Mouse (Mus musculus) ES-E14 (cell line): ENCODE results near the gene Carmil1. TPM values are rescaled to one million over a fixed set of nuclear protein-coding genes. Genes with fewer than 3 reads are reported as not detected.

Source experiments
- DNase-seq: peaks from one replicate; pipeline ENCODE4 v3.0.0-alpha.2; 2013; ENCODE audit warnings: low read depth, low spot score
- H3K27ac ChIP-seq: 2 replicates; pipeline ENCODE4 v1.5.1; 2012; ENCODE audit warnings: low read depth, mild to moderate bottlenecking, low read length, moderate library complexity, mixed read lengths; ENCODE audit not compliant: poor library complexity, insufficient read depth, severe bottlenecking
- H3K36me3 ChIP-seq: 2 replicates; pipeline ENCODE4 v1.6.1; 2012; ENCODE audit warnings: mild to moderate bottlenecking, low read length, moderate library complexity, mixed read lengths; ENCODE audit not compliant: control insufficient read depth, poor library complexity, insufficient read depth, severe bottlenecking
- H3K4me1 ChIP-seq, 2 experiments: fragments of 150-350 bp in 1 of 2; sonication (generic) in 1 of 2; 2 replicates each; pipeline ENCODE4 v1.6.1; 2012; ENCODE audit warnings: low read length in 2 of 2, mild to moderate bottlenecking in 1 of 2, mixed read lengths in 1 of 2; ENCODE audit not compliant: control insufficient read depth in 2 of 2, insufficient read depth in 2 of 2, poor library complexity in 1 of 2
- H3K4me3 ChIP-seq, 2 experiments: fragments of 150-350 bp in 1 of 2; sonication (generic) in 1 of 2; 2 replicates each; pipeline ENCODE4 v1.5.1; 2012; ENCODE audit warnings: low read length in 2 of 2, low read depth in 1 of 2, mild to moderate bottlenecking in 1 of 2, mixed read lengths in 1 of 2; ENCODE audit not compliant: insufficient read depth in 1 of 2, poor library complexity in 1 of 2, severe bottlenecking in 1 of 2
- H3K9ac ChIP-seq: 2 replicates; pipeline ENCODE4 v1.6.1; 2012; ENCODE audit warnings: low read depth, mild to moderate bottlenecking, low read length, mixed read lengths; ENCODE audit not compliant: poor library complexity, insufficient read depth, severe bottlenecking
- H3K9me3 ChIP-seq: fragments of 150-350 bp; sonication (generic); 2 replicates; pipeline ENCODE4 v1.6.1; 2012; ENCODE audit warnings: low read depth, mild to moderate bottlenecking, low read length; ENCODE audit not compliant: control insufficient read depth, insufficient read depth
- CHD2 ChIP-seq: IDR thresholded peaks from 2 replicates; pipeline ENCODE4 v1.6.1; 2014; ENCODE audit warnings: mild to moderate bottlenecking, low read depth, low read length, inconsistent platforms
- HCFC1 ChIP-seq: IDR thresholded peaks from 2 replicates; pipeline ENCODE4 v1.6.1; 2012; ENCODE audit warnings: low read length, inconsistent platforms, borderline replicate concordance; ENCODE audit not compliant: insufficient read depth
- MAFK ChIP-seq: IDR thresholded peaks from 2 replicates; pipeline ENCODE4 v1.6.1; 2014; ENCODE audit warnings: mild to moderate bottlenecking, low read depth, low read length, inconsistent platforms; ENCODE audit not compliant: insufficient read depth
- ZC3H11A ChIP-seq: IDR thresholded peaks from 2 replicates; pipeline ENCODE4 v1.6.1; 2012; ENCODE audit warnings: low read depth, mild to moderate bottlenecking, inconsistent platforms, low read length, borderline replicate concordance
- ZNF384 ChIP-seq: IDR thresholded peaks from 2 replicates; pipeline ENCODE4 v1.6.1; 2012; ENCODE audit warnings: low read depth, low read length, inconsistent platforms
- in situ Hi-C, 2 experiments: fragments of 600-800 bp; cut with MboI; formaldehyde crosslinking; loops; one replicate each; pipeline ENCODE4 v1.15.1; 2025; ENCODE audit warnings: low sequenced_read_pairs in 2 of 2, inconsistent platforms in 1 of 2; ENCODE audit not compliant: unreplicated experiment in 2 of 2
- total RNA-seq: library from RNA; depleted of rRNA; stranded (reverse); fragments of 300-350 nt; gene quantifications from 2 replicates; pipeline ENCODE4 v1.2.3, GENCODE M21; 2012; rRNA removed

Carmil1 gene
- 14.0 and 17.0 TPM in 2 replicates for total RNA-seq

DNA sequence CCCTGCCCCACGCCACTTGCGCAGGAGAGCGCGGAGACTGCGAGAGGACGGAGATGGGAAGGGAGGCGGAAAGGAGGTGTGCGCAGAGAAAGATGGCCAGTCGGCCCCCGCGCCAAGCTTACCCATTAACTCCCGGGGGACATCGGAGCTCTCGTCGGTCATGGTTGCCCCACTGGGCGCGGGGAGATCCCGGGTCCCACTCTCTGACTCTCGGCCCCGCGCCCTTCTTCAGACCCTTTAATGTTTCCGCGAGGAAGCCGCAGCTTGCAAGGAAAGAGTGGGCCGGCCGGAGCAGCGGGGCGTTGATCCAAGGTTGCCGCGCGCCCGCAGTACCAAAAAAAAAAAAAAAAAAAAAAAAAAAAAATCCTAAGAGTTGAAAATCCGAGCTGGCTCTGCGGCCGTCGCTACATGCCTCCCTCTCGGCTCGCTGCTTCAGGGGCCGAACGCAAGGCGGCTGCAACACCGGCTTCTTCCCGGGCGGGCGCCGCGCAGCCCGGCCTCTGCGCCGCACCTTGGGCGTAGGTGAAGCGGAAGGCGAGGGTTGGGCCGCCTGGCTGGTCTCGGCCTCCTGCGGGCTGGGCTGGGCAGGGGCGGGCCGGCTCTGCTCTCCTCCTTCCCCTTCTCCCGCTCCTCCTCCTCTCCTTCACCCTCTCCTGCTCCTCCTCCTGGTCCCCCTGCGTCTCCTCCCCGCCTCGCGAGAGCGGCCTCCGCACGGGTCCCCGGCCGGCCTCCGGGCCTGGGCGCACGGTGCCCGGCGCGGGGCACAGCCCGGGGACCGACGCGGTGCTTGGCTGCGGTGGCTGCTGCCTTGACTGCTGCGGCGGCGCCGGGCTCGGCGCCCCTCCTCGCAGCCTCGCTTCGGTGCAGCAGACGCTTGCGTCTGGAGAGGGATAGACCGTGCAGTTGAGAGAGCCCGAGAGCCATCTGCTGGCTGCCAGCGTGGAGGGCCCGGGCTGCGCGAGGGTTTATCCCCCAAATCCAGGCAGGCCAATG lies at the start of gene Carmil1:
Carmil1 (minus strand) TSS at position 357 of the 993 bp plus-strand sequence.
- peak within 1 kb of the TSS; percentile 89 for H3K9ac ChIP-seq
- no peaks in the 10 kb centered on the region; the same call in 1 of the 2 replicates for H3K36me3 ChIP-seq
- peak within 1 kb of the TSS; percentile 89 to 93 for H3K4me3 ChIP-seq
- peaks cover 0 to 6% of the 10 kb centered on the region in 2 experiments; a peak in 2 of 4 replicates for H3K4me1 ChIP-seq
- peak; percentile 70 for DNase-seq
- TF ChIP-seq CHD2 (peak; percentile 77; the same call in 1 of the 2 replicates), HCFC1 (no peak), ZNF384 (peak; percentile 97)
- in situ Hi-C loops = no loop called here
- no peak within 1 kb of the TSS for H3K27ac ChIP-seq
- H3K9me3 ChIP-seq = no peaks in the 10 kb centered on the region

DNA sequence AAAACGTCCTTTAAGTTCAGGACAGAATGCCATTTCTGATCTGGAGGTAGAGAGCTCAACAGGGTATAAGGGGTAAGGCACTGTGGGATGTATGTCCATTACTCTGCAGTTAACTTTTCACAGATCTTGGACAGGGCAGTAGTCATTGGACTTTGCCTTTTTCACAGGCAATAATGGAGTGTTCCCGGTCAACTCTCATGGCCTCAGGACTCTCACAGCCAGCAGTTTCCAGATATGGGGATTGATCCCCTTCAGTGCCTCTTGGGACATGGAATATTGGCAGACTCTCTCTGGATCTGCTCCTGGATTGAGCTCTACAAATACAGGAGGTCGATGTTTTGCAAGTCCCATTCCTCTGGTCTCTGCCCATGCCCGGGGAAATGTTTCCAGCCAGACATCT lies 49.5 kb upstream of the Carmil1 start:
- no peak overlapping the region for H3K27ac ChIP-seq
- no peaks in the 10 kb centered on the region for H3K36me3 ChIP-seq
- no peak for DNase-seq
- no peaks in the 10 kb centered on the region for H3K4me1 ChIP-seq
- no peak overlapping the region for H3K9ac ChIP-seq
- H3K4me3 ChIP-seq = no peak overlapping the region
- TF ChIP-seq ZC3H11A = no peak
- H3K9me3 ChIP-seq = no peaks in the 10 kb centered on the region
- in situ Hi-C loops = no loop called here

DNA sequence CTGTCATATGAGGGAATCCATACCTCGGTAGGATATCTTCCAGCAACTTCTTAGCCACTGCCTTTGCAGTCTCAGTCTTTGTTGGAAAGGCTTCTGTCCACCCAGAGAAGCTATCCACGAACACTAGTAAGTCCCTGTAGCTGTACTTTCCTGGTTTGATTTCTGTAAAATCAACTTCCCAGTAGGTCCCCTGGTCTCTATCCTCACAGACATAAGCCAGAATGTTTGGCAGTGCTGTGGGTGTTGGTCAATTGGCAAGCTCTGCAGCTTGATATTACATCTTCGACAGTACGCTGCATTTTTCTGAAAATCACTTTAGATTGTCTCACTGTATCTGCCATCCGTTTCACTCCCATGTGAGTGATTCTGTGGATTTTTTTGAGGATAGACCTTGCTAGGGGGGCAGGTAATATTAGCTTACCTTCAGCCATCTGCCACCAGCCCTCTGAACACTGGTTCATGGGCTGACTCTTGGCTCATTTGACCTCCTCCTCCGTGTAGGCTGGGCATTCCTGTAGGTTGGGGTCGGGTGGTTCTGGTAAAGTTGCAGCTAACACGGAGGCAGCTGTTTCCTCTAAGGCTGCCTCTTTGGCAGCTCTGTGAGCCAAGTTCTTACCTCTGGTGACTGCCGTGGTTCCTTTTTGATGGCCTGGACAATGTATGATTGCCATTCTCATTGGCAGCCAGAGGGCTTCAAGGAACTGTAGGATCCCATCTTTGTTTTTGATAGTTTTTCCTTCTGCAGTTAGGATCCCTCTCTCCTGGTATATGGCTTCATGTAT lies 47.6 kb upstream of the Carmil1 start:
- no peak for DNase-seq
- in situ Hi-C loops = no loop called here
- Histone ChIP-seq H3K9ac (no peak overlapping the region), H3K9me3 (no peaks in the 10 kb centered on the region), H3K36me3 (no peaks in the 10 kb centered on the region), H3K4me3 (no peak overlapping the region), H3K4me1 (no peaks in the 10 kb centered on the region), H3K27ac (no peak overlapping the region)
- TF ChIP-seq ZC3H11A = no peak
- no peak for TF ChIP-seq MAFK
- TF ChIP-seq ZNF384 = no peak
- no peak for TF ChIP-seq HCFC1
- TF ChIP-seq CHD2 = no peak

DNA sequence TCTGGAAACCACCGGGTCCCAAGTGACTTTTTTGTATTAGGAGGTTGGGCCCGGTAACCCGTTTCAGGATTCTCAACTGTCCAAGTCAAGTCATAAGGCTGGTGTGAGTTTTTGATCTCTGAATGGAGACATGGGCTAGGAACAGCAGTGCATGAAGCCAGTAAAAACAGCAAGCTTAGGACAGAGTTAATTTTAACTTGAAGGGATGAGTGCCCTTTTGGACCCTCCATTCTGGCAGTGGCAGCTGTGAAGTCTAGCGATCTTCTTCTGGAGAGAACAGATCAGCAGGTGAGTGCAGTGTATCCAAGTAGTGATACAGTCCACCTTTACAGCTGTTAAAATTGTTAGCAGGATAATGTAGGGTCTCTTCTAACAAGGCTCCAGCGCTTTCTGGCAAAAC lies 46.6 kb upstream of the Carmil1 start, which contains the start of gene Cmah:
Cmah (plus strand) TSS at position 204 of the 400 bp plus-strand sequence.
- no peak within 1 kb of the TSS for H3K4me3 ChIP-seq
- no peak for TF ChIP-seq MAFK
- no peak for TF ChIP-seq ZNF384
- no peak for TF ChIP-seq HCFC1
- no peak for TF ChIP-seq ZC3H11A
- no peak for TF ChIP-seq CHD2
- no peak for DNase-seq
- no peaks in the 10 kb centered on the region for H3K4me1 ChIP-seq
- no peak within 1 kb of the TSS for H3K9ac ChIP-seq
- in situ Hi-C loops = no loop called here
- no peak within 1 kb of the TSS for H3K27ac ChIP-seq
- no peaks in the 10 kb centered on the region for H3K9me3 ChIP-seq
- H3K36me3 ChIP-seq = no peaks in the 10 kb centered on the region
